In genomic region chr3:98339097-98339705, GRCm38 (mm10) we compare ENCODE assay signal across 8 mouse cellular contexts. TPM values are rescaled to one million over a fixed set of nuclear protein-coding genes. Genes with fewer than 3 reads are reported as not detected.
DNase-seq lines count a peak whose midpoint lies in the region; ATAC-seq and TF ChIP-seq lines count a peak whose summit lies in the region.

No protein-coding gene starts in this region.

- DNase-seq in CD8-positive naive resting alpha-beta T cell, adult 2 months (ENCODE audit: low read depth in 2 of 2, low spot score in 2 of 2) = peak; percentile 31 to 40
- DNase-seq in adrenal gland, postnatal 14 days = peak; percentile 72
- DNase-seq in kidney, postnatal 25 days = peak; percentile 27 to 55
- DNase-seq in lung, adult 2 months = peak; percentile 46
- peak; percentile 58 to 70 for DNase-seq in thymus, postnatal 36 days

- H3K9me3 ChIP-seq in embryonic facial prominence, embryonic 15.5 days (replicated peaks) = no peaks in the 10 kb centered on the region
- H3K9me3 ChIP-seq in heart, embryonic 16.5 days (replicated peaks; ENCODE audit: control insufficient read depth, low read length) = no peaks in the 10 kb centered on the region
- no peaks in the 10 kb centered on the region for H3K9me3 ChIP-seq in neural tube, embryonic 14.5 days (ENCODE audit: control insufficient read depth, low read length)

- H3K4me3 ChIP-seq in embryonic facial prominence, embryonic 15.5 days (replicated peaks) = peak overlapping the region; percentile 72
- H3K4me3 ChIP-seq in heart, embryonic 16.5 days (ENCODE audit: low read length) = peak overlapping the region; percentile 69
- peak overlapping the region; percentile 20 for H3K4me3 ChIP-seq in lung, adult 2 months (replicated peaks; ENCODE audit: extremely low read depth, low read depth, low read length)
- H3K4me3 ChIP-seq in neural tube, embryonic 14.5 days (ENCODE audit: low read depth, low read length) = peak overlapping the region; percentile 56

- ATAC-seq in embryonic facial prominence, embryonic 15.5 days (ENCODE audit: insufficient number of reproducible peaks, low FRiP score, low TSS enrichment, low read depth) = peak; percentile 71
- ATAC-seq in heart, embryonic 16.5 days (replicated peaks; ENCODE audit: extremely low read depth, insufficient read depth, low FRiP score) = peak; percentile 29
- ATAC-seq in neural tube, embryonic 14.5 days (ENCODE audit: low read depth) = peak; percentile 60

- peak overlapping the region; percentile 31 for H3K9ac ChIP-seq in embryonic facial prominence, embryonic 15.5 days
- H3K9ac ChIP-seq in heart, embryonic 16.5 days (ENCODE audit: low read length) = peak overlapping the region; percentile 75
- peak overlapping the region; percentile 54 for H3K9ac ChIP-seq in neural tube, embryonic 14.5 days (replicated peaks; ENCODE audit: low read depth, low read length)

- TF ChIP-seq POLR2A in lung, adult 2 months (IDR thresholded peaks at IDR 0.05; ENCODE audit: borderline replicate concordance, extremely low read depth, low read depth, low read length) = no peak

- H3K4me1 ChIP-seq in embryonic facial prominence, embryonic 15.5 days = peaks cover 32% of the 10 kb centered on the region
- H3K4me1 ChIP-seq in heart, embryonic 16.5 days (ENCODE audit: control insufficient read depth, insufficient read depth, low read length) = peaks cover 5% of the 10 kb centered on the region
- no peaks in the 10 kb centered on the region; the same call in 1 of the 2 replicates for H3K4me1 ChIP-seq in lung, adult 2 months (ENCODE audit: control insufficient read depth, insufficient read depth, low read length)
- H3K4me1 ChIP-seq in neural tube, embryonic 14.5 days (ENCODE audit: control insufficient read depth, insufficient read depth, low read length) = 0 out of 2 replicates have a peak, but pooled peaks cover 8% of the 10 kb centered on the region

- under 1% methylated on average over 46 of the region's 46 CpGs for WGBS in embryonic facial prominence, embryonic 15.5 days
- WGBS in heart, embryonic 16.5 days = under 1% methylated on average over 45 of the region's 46 CpGs
- WGBS in lung, adult 2 months = under 1% methylated on average over 46 of the region's 46 CpGs
- WGBS in neural tube, embryonic 14.5 days = under 1% methylated on average over 46 of the region's 46 CpGs

- peak overlapping the region; percentile 72 for H3K27ac ChIP-seq in embryonic facial prominence, embryonic 15.5 days (replicated peaks)
- peak overlapping the region; percentile 30 for H3K27ac ChIP-seq in heart, embryonic 16.5 days (ENCODE audit: low read length)
- H3K27ac ChIP-seq in neural tube, embryonic 14.5 days (ENCODE audit: low read depth, low read length) = peak overlapping the region; percentile 48; the same call in 1 of the 2 replicates

- H3K27me3 ChIP-seq in embryonic facial prominence, embryonic 15.5 days = no peaks in the 10 kb centered on the region
- no peaks in the 10 kb centered on the region for H3K27me3 ChIP-seq in heart, embryonic 16.5 days (ENCODE audit: control insufficient read depth, insufficient read depth, low read length)
- H3K27me3 ChIP-seq in neural tube, embryonic 14.5 days (ENCODE audit: control insufficient read depth, insufficient read depth, low read length) = no peaks in the 10 kb centered on the region

- H3K36me3 ChIP-seq in embryonic facial prominence, embryonic 15.5 days = no peaks in the 10 kb centered on the region
- no peaks in the 10 kb centered on the region for H3K36me3 ChIP-seq in heart, embryonic 16.5 days (ENCODE audit: control insufficient read depth, insufficient read depth)
- H3K36me3 ChIP-seq in neural tube, embryonic 14.5 days (ENCODE audit: control insufficient read depth, insufficient read depth, low read length) = no peaks in the 10 kb centered on the region

- TF ChIP-seq CTCF in lung, adult 2 months (IDR thresholded peaks at IDR 0.05; ENCODE audit: insufficient read depth, low read length) = no peak

- H3K4me2 ChIP-seq in embryonic facial prominence, embryonic 15.5 days (replicated peaks) = peak overlapping the region; percentile 80
- peak overlapping the region; percentile 94 for H3K4me2 ChIP-seq in heart, embryonic 16.5 days (ENCODE audit: low read depth, low read length)
- peak overlapping the region; percentile 99 for H3K4me2 ChIP-seq in neural tube, embryonic 14.5 days (ENCODE audit: low read depth, low read length)

RNA-seq across cellular contexts. Expression of gene Phgdh, which starts 0.6 kb away (rescaled TPM):
- total RNA-seq in adrenal gland, postnatal 14 days (2021) = 21.0 and 25.2 TPM in 2 replicates
- polyA plus RNA-seq in embryonic facial prominence, embryonic 15.5 days (2015; fragmentation: Nextera tagmentation; extraction: Ambion mirVana) = 191 and 194 TPM in 2 replicates
- 94.8 and 112 TPM in 2 replicates for polyA plus RNA-seq in heart, embryonic 16.5 days (2015; fragmentation: Nextera tagmentation; extraction: Ambion mirVana)
- 19.8 and 21.4 TPM in 2 replicates for polyA plus RNA-seq in lung, adult 2 months (2012; rRNA removed)
- 163 and 176 TPM in 2 replicates for polyA plus RNA-seq in neural tube, embryonic 14.5 days (2014; fragmentation: Nextera tagmentation; extraction: Ambion mirVana)

RNA-seq across cellular contexts. Expression of gene Zfp697, which starts 43.1 kb away (rescaled TPM):
- total RNA-seq in adrenal gland, postnatal 14 days (2021) = 3.4 and 4.3 TPM in 2 replicates
- polyA plus RNA-seq in embryonic facial prominence, embryonic 15.5 days (2015; fragmentation: Nextera tagmentation; extraction: Ambion mirVana) = 5.6 and 6.0 TPM in 2 replicates
- 9.3 and 9.8 TPM in 2 replicates for polyA plus RNA-seq in heart, embryonic 16.5 days (2015; fragmentation: Nextera tagmentation; extraction: Ambion mirVana)
- 17.0 and 17.9 TPM in 2 replicates for polyA plus RNA-seq in lung, adult 2 months (2012; rRNA removed)
- polyA plus RNA-seq in neural tube, embryonic 14.5 days (2014; fragmentation: Nextera tagmentation; extraction: Ambion mirVana) = 21.7 and 28.9 TPM in 2 replicates

RNA-seq across cellular contexts. Expression of gene Hmgcs2, which starts 59.0 kb away (rescaled TPM):
- total RNA-seq in adrenal gland, postnatal 14 days (2021) = 33.0 and 171 TPM in 2 replicates
- polyA plus RNA-seq in embryonic facial prominence, embryonic 15.5 days (2015; fragmentation: Nextera tagmentation; extraction: Ambion mirVana) = 4.9 and 6.4 TPM in 2 replicates
- polyA plus RNA-seq in heart, embryonic 16.5 days (2015; fragmentation: Nextera tagmentation; extraction: Ambion mirVana) = 9.2 and 9.7 TPM in 2 replicates
- 12.8 and 14.4 TPM in 2 replicates for polyA plus RNA-seq in lung, adult 2 months (2012; rRNA removed)
- 6.5 and 17.6 TPM in 2 replicates for polyA plus RNA-seq in neural tube, embryonic 14.5 days (2014; fragmentation: Nextera tagmentation; extraction: Ambion mirVana)

Comparison
In these comparisons a context has a peak if more than half of its experiments do, and no peak if none do; other contexts are left out.
1. Peak in every context shown above with its lines: DNase-seq, ATAC-seq, H3K4me3 ChIP-seq and H3K27ac ChIP-seq.
2. H3K4me3 ChIP-seq: peak in every context shown above with its lines; median percentile 72 in embryonic facial prominence, embryonic 15.5 days; 69 in heart, embryonic 16.5 days; 56 in neural tube, embryonic 14.5 days; 20 in lung, adult 2 months.